Comparison of ENCODE assay signal across 14 mouse cellular contexts in genomic region chr2:97614724-97615123, GRCm38 (mm10).
DNase-seq lines count a peak whose midpoint lies in the region; ATAC-seq and TF ChIP-seq lines count a peak whose summit lies in the region.
"Had no signal": no experiment of that assay in that cellular context is flagged by ENCODE, and none has a peak within 500 bp of the region (broad histone marks: within the 10 kb centered on the region; RNA-seq: fewer than 3 reads in every experiment).

No protein-coding gene starts in this region.

- no peak overlapping the region for H3K9ac ChIP-seq in kidney, postnatal 0 days (ENCODE audit: low read depth, low read length)
- H3K9ac ChIP-seq: limb, embryonic 13.5 days; neural tube, embryonic 13.5 days had no signal

- no peak overlapping the region for H3K4me3 ChIP-seq in kidney, postnatal 0 days (replicated peaks; ENCODE audit: low read depth, low read length)
- H3K4me3 ChIP-seq: limb, embryonic 13.5 days; neural tube, embryonic 13.5 days had no signal

- no peak for ATAC-seq in kidney, postnatal 0 days (replicated peaks; ENCODE audit: low FRiP score, low read depth)

- 62% methylated on average over 2 of the region's 2 CpGs for WGBS in kidney, postnatal 0 days

- DNase-seq in cerebellum, adult 9-10 months, result peak; percentile 13
- no peak for DNase-seq in cerebellum, adult 9-11 months
- DNase-seq in kidney, postnatal 0 days (ENCODE audit: low spot score), result peak; percentile 31
- DNase-seq in kidney, postnatal 10 days, result no peak
- peak; percentile 6 for DNase-seq in MN1 (ENCODE audit: low spot score)
- DNase-seq in mesoderm, embryonic 11.5 days (ENCODE audit: low read depth, low spot score), result peak; percentile 6
- no peak for DNase-seq in gastrocnemius, adult 18-20 months (ENCODE audit: low spot score)
- DNase-seq in frontal cortex, postnatal 10 days (ENCODE audit: low spot score in 2 of 2), result no peak
- DNase-seq: gastrocnemius, postnatal 10 days; heart, postnatal 14 days; kidney, adult 2 months; lung, adult 2 months had no signal

- no peak overlapping the region for H3K27ac ChIP-seq in kidney, postnatal 0 days
- H3K27ac ChIP-seq: limb, embryonic 13.5 days; neural tube, embryonic 13.5 days had no signal

- no peaks in the 10 kb centered on the region for H3K27me3 ChIP-seq in kidney, postnatal 0 days (ENCODE audit: insufficient read depth, low read length)
- H3K27me3 ChIP-seq: limb, embryonic 13.5 days; neural tube, embryonic 13.5 days had no signal

- no peaks in the 10 kb centered on the region for H3K4me1 ChIP-seq in kidney, postnatal 0 days (replicated peaks; ENCODE audit: insufficient read depth, low read length)
- H3K4me1 ChIP-seq: limb, embryonic 13.5 days had no signal

- no peaks in the 10 kb centered on the region for H3K36me3 ChIP-seq in kidney, postnatal 0 days (ENCODE audit: insufficient read depth, low read length)
- H3K36me3 ChIP-seq: limb, embryonic 13.5 days had no signal

- TF ChIP-seq CTCF in kidney, postnatal 0 days (IDR thresholded peaks at IDR 0.05; ENCODE audit: low read depth), result peak; percentile 57

- H3K9me3 ChIP-seq in kidney, postnatal 0 days (replicated peaks; ENCODE audit: low read length), result no peaks in the 10 kb centered on the region
- H3K9me3 ChIP-seq: limb, embryonic 13.5 days had no signal

- H3K4me2 ChIP-seq in kidney, postnatal 0 days (ENCODE audit: low read length), result no peak overlapping the region
- H3K4me2 ChIP-seq: limb, embryonic 13.5 days; neural tube, embryonic 13.5 days had no signal

Comparison
In these comparisons a context has a peak if more than half of its experiments do, and no peak if none do; other contexts are left out.
1. DNase-seq: peak in cerebellum, adult 9-10 months (single experiment), kidney, postnatal 0 days (single experiment), MN1 (single experiment) and mesoderm, embryonic 11.5 days (single experiment); none in cerebellum, adult 9-11 months (single experiment), kidney, postnatal 10 days (single experiment), gastrocnemius, adult 18-20 months (single experiment) and frontal cortex, postnatal 10 days (0 of 2).